ENCODE assay signal across 11 mouse cellular contexts in genomic region chr13:98414851-98415250, GRCm38 (mm10).
DNase-seq lines count a peak whose midpoint lies in the region; ATAC-seq lines count a peak whose summit lies in the region.
"Had no signal": no experiment of that assay in that cellular context is flagged by ENCODE, and none has a peak within 500 bp of the region (broad histone marks: within the 10 kb centered on the region; RNA-seq: fewer than 3 reads in every experiment).

No protein-coding gene starts in this region.

- ATAC-seq in megakaryocyte-erythroid progenitor cell, adult 5-6 weeks (replicated peaks; ENCODE audit: low FRiP score, low TSS enrichment, poor library complexity, severe bottlenecking) = no peak
- ATAC-seq: inflammation-experienced regulatory T-cells, adult 6 months had no signal

- peak; percentile 52 for DNase-seq in adrenal gland, adult 2 months
- no peak for DNase-seq in adrenal gland, postnatal 4 days (ENCODE audit: low spot score in 2 of 2)
- peak; percentile 47 for DNase-seq in heart, postnatal 4 days
- DNase-seq in heart, adult 8-10 months (ENCODE audit: low spot score) = no peak
- peak; percentile 62 for DNase-seq in retina, postnatal 1 day
- DNase-seq in retina, embryonic 14.5 days (ENCODE audit: low spot score) = no peak
- no peak for DNase-seq in right cerebral cortex, adult 18-20 months
- DNase-seq: layer of hippocampus, adult 9-11 months; liver, embryonic 13.5 days had no signal

Comparison
In these comparisons a context has a peak if more than half of its experiments do, and no peak if none do; other contexts are left out.
1. DNase-seq: peak in adrenal gland, adult 2 months (single experiment), heart, postnatal 4 days (single experiment) and retina, postnatal 1 day (single experiment); none in adrenal gland, postnatal 4 days (0 of 2), heart, adult 8-10 months (single experiment), retina, embryonic 14.5 days (single experiment) and right cerebral cortex, adult 18-20 months (single experiment).